Mouse (Mus musculus) frontal cortex, postnatal 36 days (tissue): ENCODE data around the gene Zscan2.

ENCODE experiments used
- DNase-seq, 2 experiments: peaks; one replicate each; pipeline ENCODE4 v3.0.0; 2022; ENCODE audit warnings: low spot score in 2 of 2

Gene Zscan2

DNA sequence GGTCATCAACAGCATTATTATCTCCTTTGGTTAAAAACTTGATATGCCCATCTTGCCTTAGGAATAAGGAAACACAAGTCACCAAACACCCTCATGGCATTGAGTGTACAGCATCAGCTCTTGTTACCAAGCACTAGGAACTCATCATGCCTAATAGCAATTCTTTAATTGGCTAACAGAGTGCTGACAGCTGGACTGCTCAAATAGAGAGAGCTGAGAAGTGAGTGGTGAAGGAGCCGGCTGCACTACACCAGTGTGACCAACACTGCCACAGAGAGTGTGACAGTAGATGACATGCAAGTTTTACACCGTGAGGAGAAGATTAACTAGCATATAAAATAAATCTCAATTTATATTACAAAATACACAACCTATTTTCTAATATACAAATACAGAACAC lies 62.4 kb downstream of the Zscan2 start:
- DNase-seq: no peak
